Mouse (Mus musculus) brain, embryonic 14.5 days (tissue): ENCODE measurements around the gene Ggact.

Experiments used
- CTCF ChIP-seq: fragments of 200-500 bp; IDR thresholded peaks from 2 replicates; pipeline ENCODE4 v1.5.1; 2012; ENCODE audit warnings: inconsistent platforms, mild to moderate bottlenecking, moderate library complexity, borderline replicate concordance; ENCODE audit not compliant: insufficient read depth, insufficient read length; ENCODE audit errors: extremely low read depth
- POLR2A ChIP-seq: fragments of 200-500 bp; IDR thresholded peaks from 2 replicates; pipeline ENCODE4 v1.6.1; 2012; ENCODE audit warnings: mild to moderate bottlenecking, inconsistent platforms, borderline replicate concordance; ENCODE audit not compliant: poor library complexity, insufficient read depth, insufficient read length, severe bottlenecking; ENCODE audit errors: extremely low read depth

DNA sequence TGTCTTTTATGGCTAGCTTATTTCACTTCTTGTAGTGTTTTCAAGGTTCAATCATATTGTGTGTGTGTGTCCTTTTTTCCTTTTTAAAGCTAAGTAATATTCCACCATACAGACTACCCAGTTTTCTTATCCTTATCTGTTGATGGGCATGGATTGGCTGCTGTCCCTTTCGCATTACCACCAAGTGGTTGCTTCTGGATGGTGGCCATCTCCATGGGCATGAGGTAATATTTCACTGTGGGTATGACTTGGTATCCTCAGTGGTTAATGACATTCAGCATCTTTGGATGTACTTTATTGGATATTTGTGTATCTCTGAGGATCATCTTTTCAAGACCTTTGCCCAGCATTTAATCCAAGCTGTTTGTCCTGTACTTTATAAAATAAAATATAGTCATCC, 17.5 kb downstream of the Ggact start:
- TF ChIP-seq CTCF = no peak
- TF ChIP-seq POLR2A = no peak
